Mouse (Mus musculus) heart, embryonic 13.5 days (tissue): Measurements from ENCODE around the gene Upf2. TPM values are rescaled to one million over a fixed set of nuclear protein-coding genes. Genes with fewer than 3 reads are reported as not detected.
A peak's percentile ranks its signal among the peaks of the same experiment; 100 is the strongest.
"Not testable (repeated sequence)": the region's sequence is repeated elsewhere in the genome, so short reads cannot be mapped to it uniquely, and the experiment has no call there.

ENCODE experiments used
- ATAC-seq: fragments of 200-750 bp; cut with Nextera tagmentation; 2 replicates; pipeline ENCODE4 v1.8.0; 2017; ENCODE audit warnings: moderate TSS enrichment; ENCODE audit not compliant: insufficient number of reproducible peaks, low FRiP score, low TSS enrichment; ENCODE audit errors: extremely low read depth
- H3K27ac ChIP-seq: fragments of 300-500 bp; sonication (generic); replicated peaks from 2 replicates; pipeline ENCODE4 v1.5.1; 2015; ENCODE audit warnings: moderate library complexity, mild to moderate bottlenecking, inconsistent platforms
- H3K27me3 ChIP-seq: fragments of 300-500 bp; sonication (generic); replicated peaks from 2 replicates; pipeline ENCODE4 v1.6.1; 2015; ENCODE audit warnings: mild to moderate bottlenecking, inconsistent platforms
- H3K36me3 ChIP-seq: fragments of 300-500 bp; sonication (generic); 2 replicates; pipeline ENCODE4 v1.6.1; 2015; ENCODE audit warnings: mild to moderate bottlenecking, inconsistent platforms
- H3K4me1 ChIP-seq: fragments of 300-500 bp; sonication (generic); 2 replicates; pipeline ENCODE4 v1.6.1; 2015; ENCODE audit warnings: inconsistent platforms
- H3K4me2 ChIP-seq: fragments of 300-500 bp; sonication (generic); 2 replicates; pipeline ENCODE4 v1.6.1; 2015; ENCODE audit warnings: inconsistent platforms, mild to moderate bottlenecking, moderate library complexity
- H3K4me3 ChIP-seq: fragments of 300-500 bp; sonication (generic); 2 replicates; pipeline ENCODE4 v1.5.1; 2015; ENCODE audit warnings: moderate library complexity, mild to moderate bottlenecking, inconsistent platforms
- H3K9ac ChIP-seq: fragments of 300-500 bp; sonication (generic); 2 replicates; pipeline ENCODE4 v1.6.1; 2015; ENCODE audit warnings: inconsistent platforms, mild to moderate bottlenecking, moderate library complexity
- H3K9me3 ChIP-seq: fragments of 300-500 bp; sonication (generic); 2 replicates; pipeline ENCODE4 v1.6.1; 2016; ENCODE audit warnings: inconsistent platforms
- WGBS: fragments of 180-500 bp; shearing (Covaris S2); methylation state at CpG from one replicate; pipeline ENCODE4 v1.1.7; 2015; ENCODE audit warnings: mixed read lengths; 5-methylcytosine and 5-hydroxymethylcytosine counted together
- polyA plus RNA-seq: library from polyadenylated mRNA; unstranded; fragments of >200 nt; fragmentation: Nextera tagmentation; extraction: Ambion mirVana; gene quantifications from 2 replicates; pipeline ENCODE4 v1.2.1, GENCODE M21; 2015

Gene Upf2
- polyA plus RNA-seq, 1 experiment from 2014 or later = 5.6 TPM

- Histone ChIP-seq H3K27me3 (no peaks in the 10 kb centered on the region), H3K36me3 (no peaks in the 10 kb centered on the region), H3K4me2 (no peak overlapping the region), H3K9me3 (no peaks in the 10 kb centered on the region), H3K4me1 (no peaks in the 10 kb centered on the region), H3K4me3 (no peak overlapping the region), H3K9ac (no peak overlapping the region), H3K27ac (no peak overlapping the region)
- 72% methylated on average over 6 of the region's 6 CpGs for WGBS
- no peak for ATAC-seq
These were observed 15.2 kb upstream of the Upf2 start for GRCm38 (mm10) chr2:5936068-5936467.

GRCm38 (mm10) chr2:5936550-5936949 lies 14.7 kb upstream of the Upf2 start:
- Histone ChIP-seq H3K4me2 (no peak overlapping the region), H3K9me3 (no peaks in the 10 kb centered on the region), H3K9ac (no peak overlapping the region), H3K4me3 (no peak overlapping the region), H3K4me1 (no peaks in the 10 kb centered on the region), H3K27ac (no peak overlapping the region), H3K27me3 (no peaks in the 10 kb centered on the region), H3K36me3 (no peaks in the 10 kb centered on the region)
- ATAC-seq = no peak
- 81% methylated on average over 4 of the region's 4 CpGs for WGBS

- H3K9ac ChIP-seq = no peak overlapping the region
- no peak overlapping the region for H3K4me3 ChIP-seq
- WGBS = 79% methylated on average over 3 of the region's 3 CpGs
- 0 out of 2 replicates have a peak, but pooled peaks cover 6% of the 10 kb centered on the region for H3K4me1 ChIP-seq
- ATAC-seq = no peak
- H3K36me3 ChIP-seq = no peaks in the 10 kb centered on the region
- no peak overlapping the region for H3K27ac ChIP-seq
- no peak overlapping the region for H3K4me2 ChIP-seq
- H3K27me3 ChIP-seq = no peaks in the 10 kb centered on the region
- no peaks in the 10 kb centered on the region for H3K9me3 ChIP-seq
These were observed 11.9 kb upstream of the Upf2 start for GRCm38 (mm10) chr2:5939319-5939718.

GRCm38 (mm10) chr2:5939911-5940310 lies 11.4 kb upstream of the Upf2 start:
- H3K36me3 ChIP-seq = no peaks in the 10 kb centered on the region
- no peak overlapping the region for H3K4me2 ChIP-seq
- no peaks in the 10 kb centered on the region for H3K9me3 ChIP-seq
- ATAC-seq = no peak
- no peak overlapping the region for H3K27ac ChIP-seq
- no peak overlapping the region for H3K9ac ChIP-seq
- 0 out of 2 replicates have a peak, but pooled peaks cover 6% of the 10 kb centered on the region for H3K4me1 ChIP-seq
- no peak overlapping the region for H3K4me3 ChIP-seq
- H3K27me3 ChIP-seq = no peaks in the 10 kb centered on the region
- WGBS = 83% methylated on average over 14 of the region's 14 CpGs

GRCm38 (mm10) chr2:5940936-5941335 lies 10.3 kb upstream of the Upf2 start:
- Histone ChIP-seq H3K4me2 (no peak overlapping the region), H3K4me1 (0 out of 2 replicates have a peak, but pooled peaks cover 6% of the 10 kb centered on the region), H3K9me3 (no peaks in the 10 kb centered on the region), H3K27ac (no peak overlapping the region), H3K27me3 (no peaks in the 10 kb centered on the region), H3K36me3 (no peaks in the 10 kb centered on the region), H3K9ac (no peak overlapping the region), H3K4me3 (no peak overlapping the region)
- WGBS = 90% methylated on average over 9 of the region's 9 CpGs
- ATAC-seq = no peak

DNA sequence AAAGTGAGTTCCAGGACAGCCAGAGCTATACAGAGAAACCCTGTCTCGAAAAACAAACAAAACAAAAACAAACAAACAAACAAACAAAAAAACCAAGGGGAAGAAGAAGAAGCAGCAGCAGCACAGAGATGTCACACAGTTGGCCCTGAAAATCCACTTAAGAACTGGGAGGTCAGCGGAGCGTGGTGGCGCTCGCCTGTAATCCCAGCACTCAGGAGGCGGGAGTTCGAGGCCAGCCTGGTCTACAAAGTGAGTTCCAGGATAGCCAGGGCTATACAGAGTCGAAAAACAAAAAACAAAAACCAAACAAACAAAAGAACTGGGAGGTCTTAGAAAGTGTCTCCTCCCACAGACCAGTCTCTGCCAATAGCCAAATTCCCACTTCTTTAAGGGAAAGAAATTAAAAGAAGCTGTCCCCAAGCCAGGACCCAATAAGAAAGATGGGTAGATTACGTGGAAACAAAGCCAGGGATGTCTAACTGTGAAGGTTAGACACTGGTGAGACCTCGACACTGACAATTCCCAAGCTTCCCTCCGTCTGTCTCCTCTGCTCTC lies 9.3 kb upstream of the Upf2 start:
- no peak overlapping the region for H3K27ac ChIP-seq
- H3K9ac ChIP-seq = peak overlapping the region; percentile 81
- H3K4me1 ChIP-seq = 0 out of 2 replicates have a peak, but pooled peaks cover 6% of the 10 kb centered on the region
- no peak for ATAC-seq
- no peaks in the 10 kb centered on the region for H3K36me3 ChIP-seq
- peak overlapping the region; percentile 69 for H3K4me3 ChIP-seq
- WGBS = 54% methylated on average over 11 of the region's 11 CpGs
- no peaks in the 10 kb centered on the region for H3K27me3 ChIP-seq
- H3K9me3 ChIP-seq = no peaks in the 10 kb centered on the region
- H3K4me2 ChIP-seq = peak overlapping the region; percentile 87

DNA sequence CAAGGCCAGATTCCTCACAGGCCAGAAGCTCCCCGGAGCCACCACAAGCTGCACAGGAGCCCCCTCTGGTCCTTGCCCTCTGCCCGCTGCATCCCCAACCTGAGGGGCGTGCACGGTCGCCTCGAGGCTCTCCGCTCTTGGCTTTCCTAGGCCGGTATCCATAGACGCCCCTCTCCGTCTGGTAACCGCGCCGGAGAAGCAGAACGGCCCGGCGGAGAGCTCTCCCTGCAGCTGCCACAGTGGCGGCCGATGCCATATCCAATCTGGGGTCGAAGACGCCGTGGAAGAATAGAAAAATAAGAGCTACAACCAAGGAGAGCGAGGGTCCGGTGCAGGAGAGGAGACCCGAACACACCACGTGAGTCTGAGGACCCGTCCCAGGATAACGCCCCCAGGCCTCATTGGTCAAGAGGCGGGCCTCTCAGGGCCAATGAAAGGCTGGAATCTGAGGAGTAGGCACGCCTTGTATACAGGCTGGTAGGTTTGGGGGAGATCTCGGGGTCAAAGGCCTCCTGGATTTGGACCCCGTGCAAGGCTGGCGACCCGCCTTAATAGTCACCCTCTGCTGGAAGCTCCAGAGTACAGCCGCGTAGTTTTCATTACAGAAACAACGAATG lies 8.7 kb upstream of the Upf2 start, which contains the start of gene Dhtkd1:
Gene Dhtkd1 (minus strand): TSS at position 377 of the 617 bp plus-strand sequence.
- no peaks in the 10 kb centered on the region for H3K9me3 ChIP-seq
- H3K4me1 ChIP-seq = 0 out of 2 replicates have a peak, but pooled peaks cover 6% of the 10 kb centered on the region
- no peaks in the 10 kb centered on the region for H3K27me3 ChIP-seq
- peak within 1 kb of the TSS; percentile 69 for H3K4me3 ChIP-seq
- WGBS = under 1% methylated on average over 36 of the region's 36 CpGs
- H3K4me2 ChIP-seq = peak within 1 kb of the TSS; percentile 87
- ATAC-seq = peak; percentile 81
- no peak within 1 kb of the TSS for H3K27ac ChIP-seq
- no peaks in the 10 kb centered on the region for H3K36me3 ChIP-seq
- peak within 1 kb of the TSS; percentile 81 for H3K9ac ChIP-seq

DNA sequence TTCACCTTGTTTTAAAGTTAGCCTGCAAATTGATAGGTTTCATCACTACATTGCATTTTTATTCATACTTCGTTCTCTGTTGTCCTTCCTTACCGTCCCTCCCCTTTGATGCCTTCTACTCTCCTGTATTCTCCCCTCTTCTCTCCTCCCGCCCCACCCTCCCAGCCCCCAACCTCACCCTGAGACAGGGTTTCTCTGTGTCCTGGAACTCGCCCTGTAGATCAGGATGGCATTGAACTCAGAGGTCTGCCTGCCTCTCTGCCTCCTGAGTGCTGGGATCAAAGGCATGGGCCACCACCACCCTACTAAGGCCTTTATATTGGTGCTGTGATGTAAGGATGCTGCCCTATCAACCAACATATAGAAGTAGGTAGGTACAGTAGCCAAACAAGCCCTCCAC lies 8.2 kb upstream of the Upf2 start:
- Histone ChIP-seq H3K36me3 (no peaks in the 10 kb centered on the region), H3K4me3 (peak overlapping the region; percentile 69), H3K27me3 (no peaks in the 10 kb centered on the region), H3K4me2 (peak overlapping the region; percentile 87), H3K27ac (no peak overlapping the region), H3K4me1 (0 out of 2 replicates have a peak, but pooled peaks cover 6% of the 10 kb centered on the region), H3K9me3 (no peaks in the 10 kb centered on the region), H3K9ac (peak overlapping the region; percentile 81)
- WGBS = 34% methylated on average over 4 of the region's 4 CpGs
- no peak for ATAC-seq

DNA sequence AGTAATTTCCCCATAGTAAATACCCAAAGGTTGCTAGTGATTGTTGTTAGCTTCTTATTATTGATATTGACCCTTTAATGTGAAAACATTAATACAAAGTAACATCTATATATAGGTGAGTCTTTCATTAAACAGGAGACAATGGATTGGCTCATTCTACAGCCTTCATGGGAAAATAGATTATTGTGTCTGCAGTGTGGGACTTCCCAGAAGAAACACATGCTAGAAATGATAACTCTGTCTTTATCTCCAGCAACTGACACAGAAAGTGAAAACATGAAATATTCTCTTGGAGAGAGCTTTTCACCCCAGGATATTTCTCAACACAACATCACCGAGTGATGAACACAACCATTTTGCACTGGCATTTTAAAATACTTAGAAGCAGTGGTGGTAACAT lies 5.6 kb upstream of the Upf2 start:
- no peaks in the 10 kb centered on the region for H3K9me3 ChIP-seq
- H3K4me1 ChIP-seq = peaks cover 10% of the 10 kb centered on the region
- no peak overlapping the region for H3K27ac ChIP-seq
- no peak for ATAC-seq
- H3K27me3 ChIP-seq = no peaks in the 10 kb centered on the region
- no peak overlapping the region for H3K9ac ChIP-seq
- H3K36me3 ChIP-seq = no peaks in the 10 kb centered on the region
- H3K4me3 ChIP-seq = no peak overlapping the region
- H3K4me2 ChIP-seq = no peak overlapping the region
- 69% methylated on average over 1 of the region's 1 CpGs for WGBS

DNA sequence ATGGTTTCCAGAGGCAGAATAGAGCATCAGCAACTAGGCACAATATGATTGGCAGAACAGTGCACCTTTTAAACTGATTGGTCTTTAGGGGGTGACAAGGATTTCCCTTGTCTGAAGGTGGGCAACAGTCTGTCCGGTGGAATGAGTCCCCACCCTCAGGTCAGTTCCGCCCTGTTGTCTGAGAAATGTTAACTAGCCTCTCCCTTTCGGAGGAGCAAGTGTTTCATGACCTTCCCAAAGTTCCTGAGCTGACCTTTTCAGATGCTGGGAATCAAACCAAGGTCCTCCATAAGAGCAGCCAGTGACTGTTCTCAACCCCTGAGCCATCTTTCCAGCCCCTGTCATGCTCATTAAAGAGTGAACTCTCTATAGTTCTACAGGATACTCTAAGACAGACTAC lies 4.4 kb upstream of the Upf2 start:
- Histone ChIP-seq H3K27me3 (no peaks in the 10 kb centered on the region), H3K4me1 (peaks cover 9% of the 10 kb centered on the region), H3K4me2 (no peak overlapping the region), H3K9ac (no peak overlapping the region), H3K4me3 (no peak overlapping the region), H3K27ac (no peak overlapping the region), H3K9me3 (no peaks in the 10 kb centered on the region), H3K36me3 (no peaks in the 10 kb centered on the region)
- ATAC-seq = no peak
- 74% methylated on average over 3 of the region's 3 CpGs for WGBS

GRCm38 (mm10) chr2:5948964-5949363 lies 2.3 kb upstream of the Upf2 start:
- H3K4me1 ChIP-seq = peaks cover 20% of the 10 kb centered on the region
- H3K27me3 ChIP-seq = no peaks in the 10 kb centered on the region
- no peak overlapping the region for H3K27ac ChIP-seq
- no peak overlapping the region for H3K4me3 ChIP-seq
- no peak for ATAC-seq
- 77% methylated on average over 2 of the region's 2 CpGs for WGBS
- no peaks in the 10 kb centered on the region for H3K36me3 ChIP-seq
- no peaks in the 10 kb centered on the region for H3K9me3 ChIP-seq
- H3K4me2 ChIP-seq = no peak overlapping the region
- no peak overlapping the region for H3K9ac ChIP-seq

DNA sequence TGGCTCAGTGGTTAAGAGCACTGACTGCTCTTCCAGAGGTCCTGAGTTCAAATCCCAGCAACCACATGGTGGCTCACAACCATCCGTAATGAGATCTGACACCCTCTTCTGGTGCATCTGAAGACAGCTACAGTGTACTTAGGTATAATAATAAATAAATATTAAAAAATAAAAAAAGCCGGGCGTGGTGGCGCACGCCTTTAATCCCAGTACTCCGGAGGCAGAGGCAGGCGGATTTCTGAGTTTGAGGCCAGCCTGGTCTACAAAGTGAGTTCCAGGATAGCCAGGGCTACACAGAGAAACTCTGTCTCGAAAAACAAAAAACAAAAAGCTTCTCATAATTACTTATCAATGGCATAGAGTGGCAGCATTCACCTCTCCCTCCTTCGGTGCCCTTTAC lies 1.4 kb upstream of the Upf2 start:
- not testable (repeated sequence) for H3K27ac ChIP-seq, ATAC-seq, H3K36me3 ChIP-seq, H3K9me3 ChIP-seq, H3K27me3 ChIP-seq
- H3K9ac ChIP-seq = peak overlapping the region; percentile 87
- 91% methylated on average over 9 of the region's 9 CpGs for WGBS
- H3K4me3 ChIP-seq = peak overlapping the region; percentile 91
- peaks cover 23% of the 10 kb centered on the region for H3K4me1 ChIP-seq
- peak overlapping the region; percentile 79 for H3K4me2 ChIP-seq
